Mouse (Mus musculus) naive thymus-derived CD4-positive, alpha-beta T cell, adult 2 months (primary cell): ENCODE data around the gene Exoc3.

ENCODE experiments used
- DNase-seq: peaks from one replicate; pipeline ENCODE4 v3.0.0-alpha.2; 2011; ENCODE audit warnings: low read depth

The Exoc3 gene

GRCm38 (mm10) chr13:74138906-74139647 lies 69.5 kb downstream of the Exoc3 start:
- no peak for DNase-seq

DNA sequence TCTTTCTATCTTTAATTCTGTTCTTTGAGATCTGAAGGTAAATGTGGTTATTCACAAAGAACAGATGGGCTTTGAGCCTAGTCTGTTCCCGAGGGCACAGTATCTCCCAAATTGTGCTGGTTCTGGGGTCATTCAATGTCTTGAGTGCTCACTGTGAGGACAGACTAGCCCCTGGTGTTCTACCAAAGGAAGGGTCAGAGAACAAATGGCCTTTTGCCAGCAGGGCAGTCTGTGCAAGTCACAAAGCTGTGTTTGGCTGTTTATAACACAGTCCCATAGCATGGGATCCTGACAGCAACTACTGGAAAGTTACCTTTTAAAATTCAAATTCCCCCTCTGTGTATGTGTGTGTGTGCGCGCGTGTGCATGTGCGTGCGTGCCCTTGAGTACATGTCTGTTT lies 78.6 kb downstream of the Exoc3 start:
- DNase-seq, result no peak

DNA sequence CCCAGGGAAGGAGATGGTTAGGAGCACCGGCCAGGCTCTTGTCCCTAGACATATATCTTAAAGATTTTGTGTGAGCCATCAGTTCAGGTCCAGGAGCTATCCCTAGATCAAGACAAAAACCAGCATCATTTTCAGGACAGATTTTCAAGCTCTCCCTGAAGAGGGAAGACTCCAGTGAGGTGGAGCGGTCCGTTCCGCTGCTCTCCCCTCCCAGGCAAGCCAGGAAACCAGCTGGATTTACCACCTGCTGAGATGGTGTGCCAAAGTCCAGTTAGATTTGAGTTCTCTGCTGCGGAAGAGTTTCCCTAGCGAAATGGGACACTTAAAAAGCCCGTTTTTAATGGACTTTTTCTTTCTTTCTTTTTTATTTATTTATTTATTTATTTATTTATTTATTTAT lies 81.0 kb downstream of the Exoc3 start:
- DNase-seq, result no peak

- no peak for DNase-seq
Measured at GRCm38 (mm10) chr13:74122632-74123031, 85.9 kb downstream of the Exoc3 start.

DNA sequence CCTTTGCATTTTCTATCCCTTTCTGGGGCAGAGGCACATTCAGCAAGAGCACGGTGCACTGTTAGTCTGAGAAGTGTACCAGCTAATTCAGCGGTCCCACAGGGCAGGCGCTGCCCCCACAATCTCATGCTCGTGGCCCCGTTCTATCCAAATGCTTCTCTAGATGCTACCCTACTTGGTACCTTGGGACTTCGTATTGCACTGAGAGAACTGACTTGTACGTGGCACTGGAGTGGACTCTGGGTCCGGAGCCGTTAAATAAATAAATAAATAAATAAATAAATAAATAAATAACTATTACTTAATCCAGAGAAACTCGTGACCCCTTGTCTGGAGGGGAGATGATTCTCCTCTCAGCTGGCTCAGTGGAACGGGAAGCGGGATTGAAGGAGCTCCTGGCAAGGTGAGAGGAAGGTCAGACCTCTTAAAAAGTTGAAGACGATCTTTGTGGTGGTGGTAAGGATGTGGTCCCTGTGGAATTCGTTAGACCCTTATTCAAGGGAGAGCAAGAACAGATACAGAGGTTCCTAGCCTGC lies 86.7 kb downstream of the Exoc3 start:
- DNase-seq, result no peak

DNA sequence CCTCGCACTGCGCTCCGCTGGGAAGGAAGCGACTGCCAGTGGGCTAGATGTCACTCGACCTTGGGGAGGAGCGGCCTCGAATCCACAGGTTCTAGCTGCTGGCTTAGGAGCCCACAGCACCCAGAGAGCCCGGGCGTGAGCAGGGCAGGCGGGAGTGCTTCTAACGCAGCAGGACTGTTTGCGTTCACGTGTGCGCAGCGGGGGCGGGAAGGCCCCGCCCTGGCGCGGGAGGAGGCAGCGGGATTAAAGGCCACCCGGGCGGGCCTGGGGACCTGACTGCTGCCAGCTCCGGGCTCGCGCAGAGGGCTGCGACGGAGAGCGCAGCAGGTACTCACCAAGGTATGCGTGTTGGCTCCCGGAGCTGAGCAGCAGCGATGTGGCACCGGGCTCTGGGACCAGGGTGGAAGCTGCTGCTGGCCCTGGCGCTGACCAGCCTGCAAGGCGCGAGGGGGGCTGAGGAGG lies 87.4 kb downstream of the Exoc3 start, which contains the start of gene Slc9a3:
Gene Slc9a3 (plus strand): TSS at position 317 of the 462 bp plus-strand sequence.
- DNase-seq, result no peak
